Mouse (Mus musculus) hindbrain, embryonic 13.5 days (tissue): ENCODE measurements around the gene Acot12. TPM values are rescaled to one million over a fixed set of nuclear protein-coding genes. Genes with fewer than 3 reads are reported as not detected.

ENCODE experiments used
- ATAC-seq: fragments of 200-750 bp; cut with Nextera tagmentation; 2 replicates; pipeline ENCODE4 v1.8.0; 2017; ENCODE audit warnings: moderate TSS enrichment; ENCODE audit not compliant: low FRiP score
- H3K27ac ChIP-seq: fragments of 300-500 bp; sonication (generic); 2 replicates; pipeline ENCODE4 v1.5.1; 2015; ENCODE audit warnings: inconsistent platforms, mild to moderate bottlenecking, moderate library complexity
- H3K27me3 ChIP-seq: fragments of 300-500 bp; sonication (generic); 2 replicates; pipeline ENCODE4 v1.6.1; 2015; ENCODE audit warnings: mild to moderate bottlenecking, inconsistent platforms
- H3K36me3 ChIP-seq: fragments of 300-500 bp; sonication (generic); 2 replicates; pipeline ENCODE4 v1.6.1; 2015; ENCODE audit warnings: mild to moderate bottlenecking, inconsistent platforms
- H3K4me1 ChIP-seq: fragments of 300-500 bp; sonication (generic); replicated peaks from 2 replicates; pipeline ENCODE4 v1.6.1; 2015; ENCODE audit warnings: inconsistent platforms
- H3K4me2 ChIP-seq: fragments of 300-500 bp; sonication (generic); 2 replicates; pipeline ENCODE4 v1.6.1; 2015; ENCODE audit warnings: inconsistent platforms, mild to moderate bottlenecking, moderate library complexity
- H3K4me3 ChIP-seq: fragments of 300-500 bp; sonication (generic); 2 replicates; pipeline ENCODE4 v1.5.1; 2015; ENCODE audit warnings: mild to moderate bottlenecking, inconsistent platforms
- H3K9ac ChIP-seq: fragments of 300-500 bp; sonication (generic); 2 replicates; pipeline ENCODE4 v1.6.1; 2015; ENCODE audit warnings: mild to moderate bottlenecking, inconsistent platforms
- H3K9me3 ChIP-seq: fragments of 300-500 bp; sonication (generic); 2 replicates; pipeline ENCODE4 v1.6.1; 2016; ENCODE audit warnings: inconsistent platforms
- WGBS: fragments of 180-500 bp; shearing (Covaris S2); methylation state at CpG from one replicate; pipeline ENCODE4 v1.1.7; 2015; 5-methylcytosine and 5-hydroxymethylcytosine counted together
- microRNA-seq: library from miRNA; unstranded; fragments of <30 nt; microRNA quantifications from one replicate; pipeline ENCODE4, GENCODE M21; 2016
- polyA plus RNA-seq: library from polyadenylated mRNA; unstranded; fragments of >200 nt; fragmentation: Nextera tagmentation; extraction: Ambion mirVana; gene quantifications from 2 replicates; pipeline ENCODE4 v1.2.1, GENCODE M21; 2015

Acot12 gene
- polyA plus RNA-seq, 1 experiment from 2014 or later, result not detected

- Histone ChIP-seq H3K9me3 (no peaks in the 10 kb centered on the region), H3K27ac (no peak overlapping the region), H3K4me3 (no peak overlapping the region), H3K4me2 (no peak overlapping the region), H3K36me3 (peaks cover 63% of the 10 kb centered on the region), H3K4me1 (peaks cover 5% of the 10 kb centered on the region), H3K9ac (no peak overlapping the region), H3K27me3 (no peaks in the 10 kb centered on the region)
- ATAC-seq, result no peak
- 88% methylated on average over 5 of the region's 5 CpGs for WGBS
Observed at GRCm38 (mm10) chr13:91801726-91802125, 60.4 kb downstream of the Acot12 start.

GRCm38 (mm10) chr13:91807155-91807839 lies 66.0 kb downstream of the Acot12 start, which contains the start of gene Zcchc9:
Zcchc9 (minus strand) TSS chr13:91807705.
- Histone ChIP-seq H3K4me3 (peak within 1 kb of the TSS; percentile 88), H3K27me3 (no peaks in the 10 kb centered on the region), H3K4me1 (peaks cover 13% of the 10 kb centered on the region), H3K36me3 (peaks cover 17% of the 10 kb centered on the region), H3K9me3 (no peaks in the 10 kb centered on the region), H3K9ac (peak within 1 kb of the TSS; percentile 98), H3K4me2 (peak within 1 kb of the TSS; percentile 61), H3K27ac (peak within 1 kb of the TSS; percentile 97)
- ATAC-seq, result peak; percentile 100
- WGBS, result under 1% methylated on average over 50 of the region's 50 CpGs

GRCm38 (mm10) chr13:91807874-91808575 lies 66.7 kb downstream of the Acot12 start:
- Histone ChIP-seq H3K9me3 (no peaks in the 10 kb centered on the region), H3K9ac (peak overlapping the region; percentile 98), H3K36me3 (peaks cover 17% of the 10 kb centered on the region), H3K27ac (peak overlapping the region; percentile 97), H3K27me3 (no peaks in the 10 kb centered on the region), H3K4me2 (peak overlapping the region; percentile 61), H3K4me3 (peak overlapping the region; percentile 88), H3K4me1 (peaks cover 13% of the 10 kb centered on the region)
- ATAC-seq, result 0 out of 2 replicates have a peak, but pooled peaks have one; percentile 30
- 34% methylated on average over 20 of the region's 20 CpGs for WGBS

- no peak for ATAC-seq
- H3K9ac ChIP-seq, result no peak overlapping the region
- WGBS, result 43% methylated on average over 2 of the region's 2 CpGs
Observed at GRCm38 (mm10) chr13:91809476-91809875, 68.2 kb downstream of the Acot12 start.

DNA sequence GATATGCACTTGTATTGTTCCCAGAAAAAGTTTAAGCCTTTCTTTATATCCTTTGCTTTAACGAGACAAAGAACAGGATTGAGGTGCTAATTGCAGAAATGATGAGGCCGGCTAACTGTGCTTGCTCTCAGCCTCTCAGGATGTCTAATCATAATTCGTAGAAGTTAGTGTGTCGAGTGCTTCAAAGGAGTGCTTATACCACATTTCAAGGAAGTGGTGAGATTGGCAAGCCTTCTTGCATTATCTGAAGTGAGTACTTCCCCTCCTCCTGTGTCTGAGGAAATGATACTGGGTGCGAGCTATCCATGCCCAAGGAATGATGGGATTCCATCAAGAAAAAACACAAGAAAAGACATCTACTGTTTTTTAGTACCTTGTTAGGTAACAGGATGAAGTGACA lies 73.4 kb downstream of the Acot12 start:
- ATAC-seq, result no peak
- no peak overlapping the region for H3K9ac ChIP-seq
- H3K9me3 ChIP-seq, result peaks cover 8% of the 10 kb centered on the region; the same call in 1 of the 2 replicates
- H3K27me3 ChIP-seq, result no peaks in the 10 kb centered on the region
- no peak overlapping the region for H3K27ac ChIP-seq
- H3K36me3 ChIP-seq, result no peaks in the 10 kb centered on the region
- H3K4me2 ChIP-seq, result no peak overlapping the region
- H3K4me1 ChIP-seq, result no peaks in the 10 kb centered on the region
- WGBS, result 94% methylated on average over 5 of the region's 5 CpGs
- H3K4me3 ChIP-seq, result no peak overlapping the region

More at GRCm38 (mm10) chr13:91809476-91809875, 68.2 kb downstream of the Acot12 start:
- Histone ChIP-seq H3K4me3 (no peak overlapping the region), H3K27me3 (no peaks in the 10 kb centered on the region), H3K36me3 (peaks cover 14% of the 10 kb centered on the region), H3K4me1 (peaks cover 13% of the 10 kb centered on the region), H3K27ac (no peak overlapping the region), H3K4me2 (no peak overlapping the region), H3K9me3 (peaks cover 8% of the 10 kb centered on the region; the same call in 1 of the 2 replicates)

- no peak overlapping the region for H3K4me3 ChIP-seq
- H3K4me2 ChIP-seq, result no peak overlapping the region
- no peak overlapping the region for H3K9ac ChIP-seq
- H3K36me3 ChIP-seq, result no peaks in the 10 kb centered on the region
- no peak overlapping the region for H3K27ac ChIP-seq
- ATAC-seq, result no peak
- H3K9me3 ChIP-seq, result no peaks in the 10 kb centered on the region
- no peaks in the 10 kb centered on the region for H3K27me3 ChIP-seq
- WGBS, result 82% methylated on average over 6 of the region's 6 CpGs
- H3K4me1 ChIP-seq, result no peaks in the 10 kb centered on the region
Observed at GRCm38 (mm10) chr13:91823735-91824134, 82.4 kb downstream of the Acot12 start.

- Histone ChIP-seq H3K27ac (no peak overlapping the region), H3K9me3 (no peaks in the 10 kb centered on the region), H3K4me3 (no peak overlapping the region), H3K9ac (no peak overlapping the region), H3K27me3 (no peaks in the 10 kb centered on the region), H3K4me2 (no peak overlapping the region), H3K4me1 (no peaks in the 10 kb centered on the region), H3K36me3 (no peaks in the 10 kb centered on the region)
- 72% methylated on average over 4 of the region's 4 CpGs for WGBS
- ATAC-seq, result no peak
Observed at GRCm38 (mm10) chr13:91824845-91825550, 83.7 kb downstream of the Acot12 start.

DNA sequence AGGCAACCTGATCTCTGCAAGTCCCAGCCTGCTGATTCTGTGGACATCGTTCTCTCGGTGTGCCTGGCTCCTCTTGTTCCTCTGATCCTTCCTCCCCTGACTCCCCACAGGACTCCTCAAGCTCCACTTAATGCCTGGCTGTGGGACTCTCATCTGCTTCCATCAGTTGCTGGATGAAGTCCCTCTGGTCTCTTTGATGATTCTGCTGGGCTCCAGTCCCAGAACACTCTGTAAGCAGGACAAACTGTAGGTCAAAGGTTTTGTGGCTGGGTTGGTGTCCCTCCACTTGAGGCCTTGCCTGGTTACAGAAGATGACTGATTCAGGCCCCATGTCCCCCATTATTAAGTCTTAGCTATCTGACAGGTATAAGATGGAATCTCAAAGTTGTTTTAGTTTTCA lies 84.8 kb downstream of the Acot12 start:
- no peak for ATAC-seq
- Histone ChIP-seq H3K36me3 (no peaks in the 10 kb centered on the region), H3K9ac (no peak overlapping the region), H3K27ac (no peak overlapping the region), H3K4me2 (no peak overlapping the region), H3K27me3 (no peaks in the 10 kb centered on the region), H3K9me3 (no peaks in the 10 kb centered on the region), H3K4me3 (no peak overlapping the region), H3K4me1 (no peaks in the 10 kb centered on the region)
- WGBS, result 85% methylated on average over 2 of the region's 2 CpGs

DNA sequence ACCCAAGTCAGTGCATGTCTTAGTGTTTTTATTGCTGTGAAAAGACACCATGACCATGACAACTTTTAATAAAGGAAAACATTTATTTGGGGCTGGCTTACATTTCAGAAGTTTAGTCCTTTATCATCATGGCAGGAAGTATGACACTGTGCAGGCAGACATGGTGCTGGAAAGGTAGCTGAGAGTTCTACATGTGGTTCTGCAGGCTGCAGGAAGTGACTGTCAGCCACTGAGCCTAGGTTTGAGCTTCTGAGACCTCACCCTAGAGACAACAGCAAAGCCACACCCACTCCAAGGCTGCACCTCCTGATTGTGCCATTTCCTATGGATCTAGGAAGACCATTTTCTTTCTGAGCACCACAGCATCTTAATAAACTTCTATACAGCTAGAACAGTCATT lies 86.6 kb downstream of the Acot12 start:
- H3K4me1 ChIP-seq, result no peaks in the 10 kb centered on the region
- no peaks in the 10 kb centered on the region for H3K27me3 ChIP-seq
- H3K9ac ChIP-seq, result no peak overlapping the region
- no peaks in the 10 kb centered on the region for H3K9me3 ChIP-seq
- ATAC-seq, result no peak
- H3K36me3 ChIP-seq, result no peaks in the 10 kb centered on the region
- no peak overlapping the region for H3K27ac ChIP-seq
- H3K4me2 ChIP-seq, result no peak overlapping the region
- no peak overlapping the region for H3K4me3 ChIP-seq

Small RNAs within 50 kb of the gene (microRNA-seq; reads per million reads assigned to microRNA genes)
- gene Gm27656, result not detected

Other genes starting within 250 kb of the Acot12 start
- gene Zcchc9, start 66.2 kb downstream of the Acot12 start, polyA plus RNA-seq, result 20.9 and 21.1 TPM in 2 replicates
- 0.10 and 0.13 TPM in 2 replicates for gene Ckmt2, start 135.4 kb downstream of the Acot12 start, polyA plus RNA-seq